Mouse (Mus musculus) R1 (cell line): ENCODE measurements at regions not wholly inside any gene's neighbourhood (a gene's known extent, or its start where the extent isn't known, plus 50 kb on each side); places are given as distances from the start of the nearest gene placed in this dataset.
"Not testable (repeated sequence)": the region's sequence is repeated elsewhere in the genome, so short reads cannot be mapped to it uniquely, and the experiment has no call there.

Source experiments
- DNase-seq: peaks from one replicate; pipeline ENCODE4 v3.0.0-alpha.2; 2018; ENCODE audit warnings: low read depth, low spot score

DNA sequence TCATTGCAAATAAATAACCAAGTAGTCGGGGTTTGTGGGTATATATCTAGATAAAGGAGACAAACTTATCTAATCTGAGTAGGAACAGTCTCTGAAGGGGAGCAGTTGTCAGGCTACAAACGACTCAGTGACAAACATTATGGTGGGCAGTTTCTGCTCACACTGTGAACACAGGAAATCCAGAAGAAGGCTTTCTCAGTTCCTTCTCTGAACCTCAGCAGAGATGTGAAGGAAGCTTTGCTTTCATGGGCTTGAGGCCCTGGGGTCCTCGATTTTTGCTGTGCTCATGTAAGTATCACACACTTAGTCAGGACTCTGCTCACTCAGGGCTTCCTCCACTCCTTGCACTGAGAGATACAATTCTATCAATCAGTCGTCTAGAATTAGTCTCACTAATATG lies 994.7 kb upstream of the Foxg1 start:
- no peak for DNase-seq

DNA sequence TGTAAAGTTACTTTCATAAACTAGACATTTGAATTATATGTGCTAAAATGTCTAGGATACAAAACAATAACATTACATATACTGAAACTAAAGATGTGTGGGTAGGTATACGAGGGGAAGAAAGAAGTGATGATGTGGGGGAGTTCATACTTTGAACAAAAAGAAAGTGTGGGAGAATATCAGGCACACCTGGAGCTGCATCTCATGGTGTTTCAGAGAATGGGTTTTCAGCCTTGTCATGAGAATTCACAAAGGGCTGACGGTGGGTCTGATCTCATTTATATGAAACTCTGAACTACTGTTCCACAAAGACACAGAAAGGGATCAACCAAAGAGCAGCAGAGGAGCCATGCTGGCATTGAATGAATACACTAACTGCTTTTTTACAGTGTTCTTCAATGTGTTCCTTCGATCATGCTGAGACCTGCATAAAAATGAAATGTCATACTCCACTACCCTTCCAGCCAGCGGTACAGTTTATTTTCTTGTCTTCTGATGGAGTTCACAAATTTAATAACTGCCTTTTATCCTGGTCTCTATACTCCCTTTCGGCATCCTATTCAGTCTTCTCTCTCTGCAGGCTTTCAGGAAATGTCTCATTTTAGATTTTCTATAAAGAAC lies 994.2 kb upstream of the Foxg1 start:
- DNase-seq = no peak

DNA sequence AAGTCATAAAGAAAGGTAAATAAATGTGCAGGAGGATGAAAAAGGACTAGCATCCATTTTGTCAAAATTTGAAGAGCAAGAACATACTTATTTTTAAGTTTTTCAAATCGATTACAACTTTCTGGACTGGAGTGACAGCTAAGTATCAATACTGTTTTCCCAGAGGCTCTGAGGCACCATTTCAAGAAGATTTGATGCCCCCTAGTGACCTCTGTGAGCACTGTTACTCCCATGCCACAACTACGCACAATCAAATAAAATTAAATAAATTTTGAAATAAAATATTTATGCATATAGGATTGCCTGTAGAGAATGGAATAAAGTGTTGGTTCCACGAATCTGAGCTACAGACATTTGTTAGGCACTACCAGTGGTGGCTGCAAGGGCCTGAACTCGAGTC lies 991.5 kb upstream of the Foxg1 start:
- peak; percentile 4 for DNase-seq

DNA sequence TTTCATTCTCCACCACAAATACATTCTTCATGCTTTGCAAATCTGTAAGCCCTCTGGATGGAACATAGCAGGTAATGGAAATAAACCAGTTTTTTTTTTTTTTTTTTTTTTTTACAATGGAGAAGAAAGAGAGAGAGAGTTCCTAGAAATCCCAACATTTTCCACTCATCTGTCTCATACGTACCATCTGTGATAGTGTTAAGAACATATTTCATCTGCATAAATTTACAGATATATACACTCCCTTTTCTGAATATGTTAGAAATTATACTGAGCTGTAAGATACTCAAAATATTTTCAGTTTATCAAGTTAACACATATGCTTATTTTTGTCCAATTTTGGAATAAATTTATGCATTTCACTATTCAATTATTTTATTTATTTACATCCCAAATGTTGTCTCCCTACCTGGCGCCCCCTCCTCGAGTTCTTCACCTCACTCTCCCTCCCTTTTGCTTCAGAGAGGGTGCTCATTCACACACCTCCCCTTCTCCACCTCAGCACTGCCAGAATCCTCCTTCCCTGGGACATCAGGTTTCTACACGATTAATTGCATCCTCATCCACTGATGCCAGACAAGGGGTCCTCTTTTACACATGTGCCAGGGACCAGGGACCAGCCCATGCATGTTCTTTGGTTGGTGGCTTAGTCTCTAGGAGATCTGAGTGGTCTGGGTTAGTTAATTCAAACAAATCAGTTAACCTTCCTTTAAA lies 943.0 kb upstream of the Foxg1 start:
- DNase-seq = no peak

DNA sequence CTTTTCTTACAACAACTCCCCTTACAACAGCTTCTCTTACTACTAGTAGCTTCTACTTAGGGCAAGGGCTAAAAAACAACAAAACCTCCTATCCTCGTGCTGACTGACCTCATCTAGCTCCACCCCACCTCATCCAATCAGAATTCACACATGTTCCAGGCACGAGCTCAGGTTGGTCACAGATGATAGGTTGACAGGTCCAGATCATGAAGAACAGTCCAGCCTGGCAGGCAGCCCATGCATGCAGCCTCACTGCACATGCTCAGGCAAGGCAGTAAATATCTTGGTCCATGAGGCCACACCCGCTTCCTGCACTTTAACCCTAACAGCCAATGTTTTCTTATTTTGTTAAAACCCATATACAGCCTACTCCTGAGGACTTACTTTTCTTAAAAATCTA lies 933.7 kb upstream of the Foxg1 start:
- DNase-seq = not testable (repeated sequence)

DNA sequence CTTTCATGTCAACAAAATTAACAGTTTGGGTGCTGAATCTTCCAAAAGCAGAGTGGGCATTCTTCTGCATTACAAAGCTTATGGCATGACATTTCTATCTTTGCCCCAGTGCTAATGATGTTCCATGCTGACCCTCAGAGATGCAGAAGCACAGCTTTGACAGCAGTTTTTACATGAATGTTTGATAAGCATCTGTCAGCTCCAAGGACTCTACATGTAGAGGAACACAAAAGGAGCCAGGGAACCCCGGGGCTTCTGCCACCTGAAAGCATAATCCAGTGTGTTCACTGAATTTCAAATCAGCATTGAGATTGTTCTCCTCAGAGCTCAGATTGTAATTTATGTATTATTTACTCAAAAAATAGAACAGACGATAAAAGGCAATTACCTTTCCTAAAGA lies 920.1 kb upstream of the Foxg1 start:
- no peak for DNase-seq

DNA sequence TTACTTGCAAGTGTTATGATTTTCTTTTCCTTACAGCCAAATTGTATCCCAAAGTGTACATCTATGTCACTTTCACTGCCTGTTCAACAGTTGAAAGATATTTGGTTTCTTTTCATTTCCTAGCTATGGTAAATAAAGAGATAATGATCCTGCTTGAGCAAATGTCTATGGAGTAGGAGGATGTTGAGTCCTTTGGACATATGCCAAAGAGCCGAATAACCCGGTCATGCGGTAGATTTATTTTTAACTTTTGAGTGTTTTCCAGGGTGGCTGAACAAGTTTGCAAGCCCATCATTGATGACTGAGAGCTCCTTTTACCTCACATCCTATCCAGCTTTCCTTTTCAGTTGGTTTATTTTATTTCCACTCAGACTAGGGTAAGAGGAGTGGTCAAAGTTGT lies 881.7 kb upstream of the Foxg1 start:
- no peak for DNase-seq

DNA sequence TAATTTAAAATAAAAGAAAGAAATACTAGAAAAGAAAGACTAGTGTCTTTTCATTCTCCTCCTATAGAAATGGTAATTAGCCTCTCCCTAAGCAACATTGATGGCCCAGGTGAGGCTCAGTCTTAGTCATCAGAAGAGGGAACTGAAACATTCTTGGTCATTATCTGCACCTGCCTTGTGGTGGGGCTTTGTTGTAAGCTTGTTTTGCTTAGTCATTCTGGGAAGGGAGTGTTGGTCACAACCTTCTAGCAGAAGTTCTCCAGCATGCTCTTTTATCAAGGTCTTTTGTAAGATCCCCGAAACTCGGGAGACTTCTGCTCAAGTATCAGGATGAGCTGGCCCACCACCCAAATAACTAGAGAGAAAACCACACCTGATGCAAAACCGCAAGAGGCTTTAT lies 870.9 kb upstream of the Foxg1 start:
- peak; percentile 85 for DNase-seq

DNA sequence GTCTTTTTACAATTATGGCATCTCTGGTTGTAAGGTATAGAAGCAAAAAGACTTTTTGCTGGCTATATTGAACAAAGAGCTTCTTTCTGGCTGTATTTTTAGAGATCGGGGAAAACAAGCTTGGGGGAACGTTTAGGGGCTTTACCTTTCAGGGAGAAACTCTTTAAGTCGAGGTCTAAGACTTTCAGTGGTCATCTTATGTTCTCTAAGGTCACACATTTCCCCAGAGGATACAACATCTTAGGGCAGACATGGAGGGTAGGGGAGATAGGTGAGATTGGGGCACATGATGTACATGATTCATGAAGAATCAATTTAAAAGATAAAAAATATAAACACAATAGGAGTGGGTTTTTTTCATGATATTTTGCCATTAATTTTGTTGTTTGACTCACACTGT lies 870.2 kb upstream of the Foxg1 start:
- no peak for DNase-seq

DNA sequence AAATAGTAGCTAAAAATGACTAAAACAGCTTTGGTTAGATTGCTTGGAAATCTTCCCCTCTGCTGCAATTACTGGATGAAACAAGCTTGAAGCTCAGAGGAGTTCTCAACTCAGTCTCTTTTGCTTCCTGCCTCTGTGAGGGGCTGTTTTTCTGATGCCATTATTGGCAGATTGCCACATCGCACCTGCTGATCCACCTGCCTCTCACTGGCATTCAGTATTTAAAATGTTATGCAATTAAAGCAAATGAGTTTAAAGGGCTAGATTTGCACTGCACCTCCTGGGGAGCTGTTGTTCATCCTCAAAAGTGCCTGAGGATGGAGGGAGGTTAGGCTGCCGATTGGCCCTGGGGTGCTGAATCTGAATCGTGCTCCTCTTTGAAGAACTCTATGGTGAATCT lies 860.5 kb upstream of the Foxg1 start:
- DNase-seq = peak; percentile 59

DNA sequence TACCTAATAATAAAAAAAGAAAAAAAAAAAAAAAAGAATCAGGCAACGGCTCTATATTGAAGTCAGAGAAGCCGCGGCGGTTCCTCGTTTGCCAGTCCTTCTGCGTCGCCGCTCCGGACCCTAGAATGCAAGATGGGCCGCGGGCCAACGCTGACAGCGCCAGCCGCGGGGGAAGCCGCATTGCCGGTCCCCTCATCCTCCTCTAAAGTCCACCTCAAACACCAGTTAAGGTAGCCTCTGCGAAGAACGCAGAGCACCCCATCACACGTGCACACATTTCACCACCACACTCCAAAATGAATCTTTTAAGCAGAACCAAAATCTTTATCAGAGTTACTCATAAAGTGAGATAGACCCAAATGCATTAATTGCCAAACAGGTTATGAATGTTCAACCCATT lies 822.8 kb upstream of the Foxg1 start:
- not testable (repeated sequence) for DNase-seq

DNA sequence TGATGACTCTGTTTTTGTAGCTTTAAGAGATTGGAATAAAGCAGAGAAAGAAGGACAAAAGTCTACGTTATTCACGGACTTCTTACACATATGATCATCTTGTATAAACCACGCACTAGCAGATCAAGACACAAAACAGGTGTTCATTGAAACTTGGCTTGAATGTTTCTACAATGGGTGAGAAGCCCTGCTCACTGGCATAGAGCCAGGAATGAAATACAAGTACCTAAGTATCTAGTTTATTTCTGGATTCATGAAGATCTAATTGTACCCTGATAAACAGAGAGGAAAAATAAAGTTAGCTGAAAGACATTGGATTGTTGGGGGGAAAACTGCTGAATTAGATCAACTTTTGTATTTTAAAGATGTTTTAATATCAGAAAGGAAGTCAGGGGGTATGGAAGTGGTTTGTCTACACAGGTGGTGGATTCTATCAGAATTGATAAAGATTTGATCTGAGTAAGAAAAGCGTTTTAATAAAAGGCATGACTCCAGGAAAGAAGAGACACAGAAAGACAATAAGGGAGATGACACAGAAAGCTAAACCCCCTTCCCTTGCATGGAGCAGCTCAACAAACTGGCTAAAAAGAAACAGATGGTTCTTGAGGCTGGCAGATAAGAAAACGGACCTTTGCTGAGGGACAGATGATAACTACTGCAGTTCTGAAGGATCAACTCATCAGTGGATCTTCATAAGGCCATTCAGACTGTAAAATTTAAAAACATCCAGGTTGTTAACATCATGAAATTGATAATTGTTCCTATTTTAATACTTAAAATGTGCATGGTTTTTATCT lies 777.9 kb upstream of the Foxg1 start:
- no peak for DNase-seq

DNA sequence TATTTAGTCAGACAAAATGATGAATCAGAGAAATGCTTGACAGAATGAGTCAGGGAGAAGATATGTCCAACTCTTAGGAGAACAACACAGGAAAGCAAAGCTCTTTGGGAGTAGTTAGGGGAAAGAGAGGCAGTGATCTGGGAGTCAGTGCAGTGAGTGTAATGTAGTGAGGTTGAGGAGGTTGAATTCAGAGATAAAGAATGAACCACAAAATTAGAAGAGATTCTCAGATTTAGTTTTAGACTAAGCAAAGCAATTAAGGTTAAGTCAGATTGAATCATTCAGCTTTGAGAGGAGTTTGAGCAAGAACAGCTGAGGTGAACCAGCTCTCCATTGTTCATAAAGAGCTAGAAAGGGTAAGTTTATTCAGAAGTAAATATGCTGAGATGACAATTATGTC lies 777.0 kb upstream of the Foxg1 start:
- DNase-seq = no peak

DNA sequence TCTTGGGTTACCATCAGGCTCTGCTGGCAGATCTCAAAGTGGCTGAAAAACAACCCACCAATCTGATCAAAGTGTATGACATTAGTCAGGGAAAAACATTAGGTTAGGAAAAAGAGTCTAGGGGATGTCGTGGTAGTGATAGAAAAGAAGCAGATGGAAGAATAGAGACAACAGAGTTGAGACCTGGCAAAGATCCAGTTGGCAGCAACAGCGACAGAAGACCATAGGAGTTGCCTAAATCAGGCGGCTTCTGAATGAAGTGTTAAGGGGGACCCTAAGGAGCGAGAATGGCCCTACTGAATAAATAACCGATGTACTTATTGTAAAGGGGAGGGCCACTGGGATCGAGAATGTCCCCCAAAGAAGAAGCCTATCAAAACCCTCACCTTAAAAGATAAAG lies 773.1 kb upstream of the Foxg1 start:
- no peak for DNase-seq

DNA sequence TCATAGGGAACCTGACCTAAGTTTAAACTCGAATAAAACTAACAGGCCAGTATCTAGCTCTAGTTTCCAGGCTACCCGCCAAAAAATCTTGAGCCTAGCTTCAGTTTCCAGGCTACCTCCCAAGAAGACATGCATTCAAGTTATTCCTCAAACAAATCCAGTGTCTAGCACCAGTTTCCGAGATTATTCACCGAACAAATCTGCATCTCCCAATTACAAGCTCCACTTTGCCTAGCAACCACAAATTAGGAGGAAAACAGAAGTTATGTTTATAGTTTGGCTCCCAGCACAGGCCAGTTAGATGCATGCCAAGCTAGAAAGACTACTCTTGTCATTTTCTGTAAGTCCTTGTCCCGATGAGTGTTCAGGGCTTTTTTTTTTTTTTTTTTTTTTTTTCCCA lies 770.4 kb upstream of the Foxg1 start:
- DNase-seq = no peak

DNA sequence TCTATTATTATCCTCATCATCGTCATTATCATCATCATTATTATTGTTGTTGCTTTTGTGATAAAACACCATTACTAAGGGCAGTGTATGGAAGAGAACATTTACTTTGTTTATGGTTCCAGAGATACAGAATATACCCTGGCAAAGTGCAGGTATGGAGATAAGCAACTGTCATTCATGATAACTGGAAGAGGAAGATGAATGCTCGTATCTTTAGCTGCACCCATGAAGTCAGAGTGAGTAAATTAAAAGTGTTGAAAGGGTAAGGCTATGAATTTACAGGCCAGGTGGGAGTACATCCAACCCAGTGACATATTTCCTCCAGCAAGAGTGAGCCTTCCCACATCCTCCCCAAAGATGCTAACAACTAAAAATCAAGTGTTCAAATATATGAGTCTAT lies 766.1 kb upstream of the Foxg1 start:
- DNase-seq = no peak

DNA sequence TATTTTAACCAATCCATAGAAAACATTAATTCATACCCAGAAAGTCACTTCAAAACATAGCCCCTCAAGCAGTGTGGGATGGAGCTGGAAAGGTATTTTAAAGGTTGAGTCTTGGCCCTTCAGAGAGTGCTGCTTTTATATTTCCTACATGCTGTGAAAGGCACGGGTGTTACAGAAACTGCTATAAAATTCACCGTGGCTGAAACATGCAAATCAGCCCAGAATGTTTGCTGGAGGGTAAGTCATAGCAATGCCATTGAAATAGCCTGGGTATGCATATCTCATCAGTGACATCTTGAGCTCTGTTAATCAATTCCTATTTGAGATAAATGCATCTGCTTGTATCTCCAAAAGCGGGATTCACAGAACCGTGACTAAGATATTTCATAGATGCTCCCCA lies 748.9 kb upstream of the Foxg1 start:
- no peak for DNase-seq

DNA sequence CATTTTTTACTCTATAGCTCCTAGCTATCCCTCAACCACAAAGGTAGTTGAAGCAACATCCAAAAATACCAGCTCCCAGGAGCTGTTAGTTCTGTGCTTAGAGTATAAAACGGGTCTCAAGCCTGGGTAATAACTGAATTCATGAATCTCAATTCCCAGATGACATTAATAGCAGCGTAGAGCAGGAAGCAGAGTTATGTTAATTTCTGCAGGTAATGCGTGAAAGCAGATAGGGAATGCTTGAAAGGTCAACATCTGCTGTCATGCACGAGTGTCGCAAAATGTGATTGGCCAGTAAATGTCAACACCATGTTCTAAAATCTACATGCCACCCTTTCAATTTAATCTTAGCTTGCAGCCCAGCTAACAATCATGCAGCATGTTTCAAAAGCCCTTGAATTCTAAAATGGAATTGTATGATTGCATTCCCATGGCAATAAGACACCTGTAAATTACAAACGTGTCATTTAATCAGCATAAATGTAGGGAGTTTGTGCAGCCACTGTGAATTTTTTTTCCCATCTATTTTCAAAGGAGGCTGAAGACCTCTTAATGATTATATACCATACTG lies 747.7 kb upstream of the Foxg1 start:
- DNase-seq = no peak

DNA sequence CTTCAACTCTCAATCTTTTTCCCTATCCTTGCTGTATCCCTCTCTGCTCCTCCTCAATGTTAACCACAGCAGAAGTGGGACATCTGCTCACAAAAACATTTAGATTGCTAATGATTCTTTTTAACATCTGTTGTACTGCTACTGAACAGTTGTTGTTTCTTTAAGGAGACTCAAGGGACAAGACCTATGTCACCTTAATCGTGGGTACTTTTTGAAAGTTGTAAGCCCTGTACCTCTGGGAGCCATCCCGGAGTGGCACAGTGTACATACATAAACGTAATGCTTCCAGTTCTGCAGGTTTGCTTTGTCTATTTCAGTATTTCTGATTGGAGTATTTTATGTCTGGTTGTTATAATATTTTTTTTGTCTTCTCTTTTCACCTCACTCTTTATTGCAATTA lies 740.5 kb upstream of the Foxg1 start:
- DNase-seq = no peak

DNA sequence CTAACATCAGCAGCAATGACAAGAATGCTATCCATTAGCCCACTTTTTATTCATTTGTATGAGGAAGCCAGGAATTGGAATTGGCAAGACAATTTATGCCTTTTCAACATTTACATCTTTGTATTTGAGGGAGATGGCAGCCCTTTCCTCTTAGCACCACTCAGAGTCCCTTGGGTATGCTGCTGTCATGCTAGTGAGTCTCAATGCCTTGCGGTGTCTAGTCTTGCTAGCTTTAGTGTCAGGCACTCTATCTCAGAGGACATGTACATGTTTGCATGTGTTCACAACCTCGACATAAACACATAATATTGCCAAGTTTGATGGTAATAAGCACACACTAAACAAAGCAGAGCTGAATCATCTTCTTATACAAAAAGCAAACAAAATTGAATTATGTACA lies 737.3 kb upstream of the Foxg1 start:
- no peak for DNase-seq

DNA sequence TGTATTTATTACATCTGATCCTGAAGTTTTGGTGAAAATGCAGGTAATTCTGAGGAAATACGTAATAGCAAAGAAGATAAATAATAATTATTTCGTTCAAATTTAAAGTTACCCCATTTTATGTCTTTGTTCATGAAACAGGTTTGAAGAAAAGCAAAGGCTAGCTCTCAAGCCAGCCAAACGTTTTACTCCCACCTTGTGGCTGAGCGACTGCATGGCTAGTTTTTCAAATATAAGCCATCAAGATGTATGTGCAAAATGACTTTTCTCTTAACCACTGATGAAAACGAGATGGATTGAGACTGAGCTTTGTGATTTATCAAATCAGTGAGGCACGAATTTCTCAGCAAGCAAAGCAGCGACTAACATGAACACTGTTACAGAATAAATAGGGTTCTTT lies 736.5 kb upstream of the Foxg1 start:
- no peak for DNase-seq

DNA sequence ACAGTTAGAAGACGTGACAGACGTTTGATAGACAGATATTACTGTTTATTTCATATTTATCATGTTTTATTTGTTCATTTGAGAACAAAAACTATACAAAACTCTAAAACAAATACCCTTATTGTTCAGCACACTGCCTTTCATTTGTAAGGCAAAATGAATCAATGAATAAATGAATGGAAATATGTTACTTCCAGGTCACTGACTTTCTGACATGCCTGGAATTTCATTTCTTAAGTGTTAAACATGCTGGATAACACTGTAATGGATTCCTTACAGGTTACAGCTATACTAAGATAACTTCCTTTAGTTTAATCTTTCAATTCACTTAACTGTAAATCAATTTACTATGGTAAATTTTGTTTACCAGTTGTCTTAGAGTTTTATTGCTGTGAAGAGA lies 707.3 kb upstream of the Foxg1 start:
- DNase-seq = no peak

DNA sequence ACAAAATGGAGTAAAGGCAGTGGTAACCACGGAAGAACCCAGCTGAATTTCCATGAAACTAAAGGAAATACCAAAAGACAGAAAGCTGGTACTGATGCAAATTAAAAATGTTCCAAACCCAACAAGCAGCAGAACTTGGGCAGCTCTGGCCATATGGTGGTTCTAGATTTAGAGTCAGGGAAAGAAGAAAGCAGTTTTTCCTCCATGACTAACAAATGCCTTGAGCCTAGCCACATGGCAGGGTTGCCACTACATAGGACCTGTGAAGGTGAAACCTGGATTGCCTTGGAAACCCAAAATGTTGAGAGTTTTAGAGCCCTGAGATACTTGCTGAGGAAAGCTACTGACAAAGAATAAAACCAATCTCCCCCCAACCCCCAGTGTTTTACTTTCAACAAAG lies 701.5 kb upstream of the Foxg1 start:
- no peak for DNase-seq
